Mouse (Mus musculus) hindbrain, postnatal 0 days (tissue): ENCODE data around the gene Fignl2. TPM values are rescaled to one million over a fixed set of nuclear protein-coding genes. Genes with fewer than 3 reads are reported as not detected.

Source experiments
- ATAC-seq: fragments of 200-750 bp; cut with Nextera tagmentation; 2 replicates; pipeline ENCODE4 v1.8.0; 2017; ENCODE audit warnings: mild to moderate bottlenecking, moderate TSS enrichment, moderate library complexity
- DNase-seq: peaks from one replicate; pipeline ENCODE4 v3.0.0-alpha.2; 2015; ENCODE audit warnings: low spot score
- H3K27ac ChIP-seq: fragments of 300-500 bp; sonication (generic); 2 replicates; pipeline ENCODE4 v1.5.1; 2014; ENCODE audit warnings: mild to moderate bottlenecking
- H3K27me3 ChIP-seq: fragments of 300-500 bp; sonication (generic); 2 replicates; pipeline ENCODE4 v1.6.1; 2014; ENCODE audit warnings: low read length, mixed read lengths; ENCODE audit not compliant: insufficient read depth
- H3K36me3 ChIP-seq: fragments of 300-500 bp; sonication (generic); 2 replicates; pipeline ENCODE4 v1.6.1; 2014; ENCODE audit warnings: low read length, mixed read lengths; ENCODE audit not compliant: insufficient read depth
- H3K4me1 ChIP-seq: fragments of 300-500 bp; sonication (generic); 2 replicates; pipeline ENCODE4 v1.6.1; 2014; ENCODE audit warnings: antibody characterized with exemption, low read length, mixed read lengths; ENCODE audit not compliant: insufficient read depth
- H3K4me2 ChIP-seq: fragments of 300-500 bp; sonication (generic); 2 replicates; pipeline ENCODE4 v1.6.1; 2014; ENCODE audit warnings: low read depth, mild to moderate bottlenecking, low read length, moderate library complexity, mixed read lengths
- H3K4me3 ChIP-seq: fragments of 300-500 bp; sonication (generic); 2 replicates; pipeline ENCODE4 v1.5.1; 2014; ENCODE audit warnings: low read length
- H3K9ac ChIP-seq: fragments of 300-500 bp; sonication (generic); replicated peaks from 2 replicates; pipeline ENCODE4 v1.6.1; 2014; ENCODE audit warnings: mild to moderate bottlenecking, low read length, moderate library complexity, mixed read lengths
- H3K9me3 ChIP-seq: fragments of 300-500 bp; sonication (generic); 2 replicates; pipeline ENCODE4 v1.6.1; 2016; ENCODE audit warnings: low read length, mixed read lengths
- CTCF ChIP-seq: IDR thresholded peaks from 2 replicates; pipeline ENCODE4 v1.5.1; 2016; ENCODE audit warnings: antibody characterized with exemption, control low read depth, low read depth
- WGBS: fragments of 180-500 bp; shearing (Covaris S2); extraction: QIAGEN DNeasy Blood & Tissue Kit; methylation state at CpG from one replicate; pipeline ENCODE4 v1.1.7; 2014; 5-methylcytosine and 5-hydroxymethylcytosine counted together
- polyA plus RNA-seq: library from polyadenylated mRNA; unstranded; fragments of >200 nt; fragmentation: Nextera tagmentation; extraction: Ambion mirVana; gene quantifications from 2 replicates; pipeline ENCODE4 v1.2.1, GENCODE M21; 2015
- total RNA-seq: library from RNA; depleted of rRNA; stranded (reverse); fragments of >200 nt; gene quantifications from 2 replicates; pipeline ENCODE4 v1.2.3, GENCODE M21; 2014

Gene Fignl2
- total and polyA plus RNA-seq, 2 experiments from 2014 or later, result 0.10 to 4.0 TPM

GRCm38 (mm10) chr15:101086451-101086850 lies 8.1 kb upstream of the Fignl2 start:
- H3K4me3 ChIP-seq, result no peak overlapping the region
- 61% methylated on average over 9 of the region's 9 CpGs for WGBS
- H3K4me2 ChIP-seq, result no peak overlapping the region
- no peak for ATAC-seq
- H3K36me3 ChIP-seq, result no peaks in the 10 kb centered on the region
- no peaks in the 10 kb centered on the region for H3K4me1 ChIP-seq
- no peak for TF ChIP-seq CTCF
- H3K27ac ChIP-seq, result no peak overlapping the region
- no peak for DNase-seq
- H3K27me3 ChIP-seq, result no peaks in the 10 kb centered on the region
- H3K9me3 ChIP-seq, result no peaks in the 10 kb centered on the region
- no peak overlapping the region for H3K9ac ChIP-seq

- Histone ChIP-seq H3K27me3 (no peaks in the 10 kb centered on the region), H3K9me3 (no peaks in the 10 kb centered on the region), H3K4me3 (no peak overlapping the region), H3K4me2 (no peak overlapping the region), H3K27ac (no peak overlapping the region), H3K4me1 (no peaks in the 10 kb centered on the region), H3K9ac (no peak overlapping the region), H3K36me3 (no peaks in the 10 kb centered on the region)
- DNase-seq (no peak), ATAC-seq (no peak)
- no peak for TF ChIP-seq CTCF
- 89% methylated on average over 10 of the region's 10 CpGs for WGBS
Measured at GRCm38 (mm10) chr15:101084499-101084898, 6.1 kb upstream of the Fignl2 start.

- 70% methylated on average over 4 of the region's 4 CpGs for WGBS
- no peak for ATAC-seq
- H3K4me1 ChIP-seq, result no peaks in the 10 kb centered on the region; the same call in 1 of the 2 replicates
Measured at GRCm38 (mm10) chr15:101082236-101082635, 3.9 kb upstream of the Fignl2 start.

GRCm38 (mm10) chr15:101081035-101081548 lies 2.7 kb upstream of the Fignl2 start:
- no peak for DNase-seq
- WGBS, result 71% methylated on average over 7 of the region's 7 CpGs
- H3K36me3 ChIP-seq, result no peaks in the 10 kb centered on the region
- peaks cover 8% of the 10 kb centered on the region for H3K4me1 ChIP-seq
- no peak overlapping the region for H3K9ac ChIP-seq
- no peaks in the 10 kb centered on the region for H3K27me3 ChIP-seq
- H3K9me3 ChIP-seq, result no peaks in the 10 kb centered on the region
- no peak overlapping the region for H3K27ac ChIP-seq
- TF ChIP-seq CTCF, result no peak
- no peak for ATAC-seq
- H3K4me2 ChIP-seq, result no peak overlapping the region
- H3K4me3 ChIP-seq, result no peak overlapping the region

More at GRCm38 (mm10) chr15:101082236-101082635, 3.9 kb upstream of the Fignl2 start:
- no peaks in the 10 kb centered on the region for H3K36me3 ChIP-seq
- H3K27me3 ChIP-seq, result no peaks in the 10 kb centered on the region
- no peak overlapping the region for H3K4me3 ChIP-seq
- H3K27ac ChIP-seq, result no peak overlapping the region
- H3K9me3 ChIP-seq, result no peaks in the 10 kb centered on the region
- no peak overlapping the region for H3K4me2 ChIP-seq
- H3K9ac ChIP-seq, result no peak overlapping the region
- no peak for TF ChIP-seq CTCF
- no peak for DNase-seq

- ATAC-seq (no peak), DNase-seq (no peak)
- no peak for TF ChIP-seq CTCF
- no peaks in the 10 kb centered on the region for H3K36me3 ChIP-seq
- H3K4me3 ChIP-seq, result no peak overlapping the region
- H3K27me3 ChIP-seq, result no peaks in the 10 kb centered on the region
- no peaks in the 10 kb centered on the region for H3K9me3 ChIP-seq
- WGBS, result 78% methylated on average over 9 of the region's 9 CpGs
- peaks cover 15% of the 10 kb centered on the region for H3K4me1 ChIP-seq
- no peak overlapping the region for H3K4me2 ChIP-seq
- no peak overlapping the region for H3K9ac ChIP-seq
- H3K27ac ChIP-seq, result no peak overlapping the region
Measured at GRCm38 (mm10) chr15:101080031-101080520, 1.7 kb upstream of the Fignl2 start.

GRCm38 (mm10) chr15:101078731-101079156 lies 377 bp upstream of the Fignl2 start:
- Histone ChIP-seq H3K4me2 (peak overlapping the region; percentile 74), H3K36me3 (no peaks in the 10 kb centered on the region), H3K27ac (peak overlapping the region; percentile 79; the same call in 1 of the 2 replicates), H3K4me1 (peaks cover 15% of the 10 kb centered on the region), H3K9me3 (no peaks in the 10 kb centered on the region), H3K9ac (peak overlapping the region; percentile 70), H3K4me3 (peak overlapping the region; percentile 65), H3K27me3 (no peaks in the 10 kb centered on the region)
- 2% methylated on average over 30 of the region's 30 CpGs for WGBS
- DNase-seq (peak; percentile 60), ATAC-seq (peak; percentile 53)
- TF ChIP-seq CTCF, result peak; percentile 31

GRCm38 (mm10) chr15:101077001-101077812 lies 1.2 kb downstream of the Fignl2 start:
- peak overlapping the region; percentile 70 for H3K9ac ChIP-seq
- H3K4me3 ChIP-seq, result peak overlapping the region; percentile 65
- no peak for TF ChIP-seq CTCF
- ATAC-seq (0 out of 2 replicates have a peak, but pooled peaks have one; percentile 5), DNase-seq (peak; percentile 59)
- WGBS, result 5% methylated on average over 34 of the region's 34 CpGs
- peak overlapping the region; percentile 79 for H3K27ac ChIP-seq
- peak overlapping the region; percentile 74 for H3K4me2 ChIP-seq
- H3K36me3 ChIP-seq, result no peaks in the 10 kb centered on the region
- H3K27me3 ChIP-seq, result no peaks in the 10 kb centered on the region
- peaks cover 15% of the 10 kb centered on the region for H3K4me1 ChIP-seq
- H3K9me3 ChIP-seq, result no peaks in the 10 kb centered on the region
